Mouse (Mus musculus) brain, embryonic 18.5 days (tissue): ENCODE results near the gene Sun3.

Experiments
- DNase-seq: peaks from one replicate; pipeline ENCODE4 v3.0.0-alpha.2; 2012; ENCODE audit warnings: low read depth, low spot score

Sun3 gene

DNA sequence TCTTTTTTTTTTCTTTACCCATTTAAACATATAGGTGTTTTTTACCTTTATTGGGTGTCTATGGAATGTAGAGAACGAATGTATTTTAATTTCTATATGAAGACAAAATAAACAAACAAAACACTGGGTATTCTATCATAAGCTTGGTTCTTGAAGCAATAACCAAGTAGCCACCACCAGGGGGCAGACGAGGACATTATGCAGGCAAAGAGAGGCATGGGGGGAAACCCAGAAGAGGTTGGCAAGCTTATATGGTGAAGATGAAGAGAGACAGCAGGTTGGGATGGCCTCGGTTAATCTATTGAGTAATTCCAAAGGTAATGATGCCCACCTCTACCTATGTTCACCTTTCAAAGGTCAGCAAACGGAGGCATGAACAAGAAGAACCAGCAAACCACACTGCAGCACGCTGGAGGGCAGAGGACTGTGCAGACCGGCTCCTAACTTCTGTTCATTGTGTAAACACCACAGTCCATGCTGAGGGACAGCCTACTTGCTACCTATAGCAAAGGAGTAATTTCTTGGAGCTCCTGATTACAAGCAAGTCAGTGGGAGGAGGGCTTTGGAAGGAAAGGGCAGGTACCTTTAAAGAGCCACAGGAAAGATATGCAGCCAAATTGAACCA, 65.4 kb downstream of the Sun3 start:
- peak; percentile 34 for DNase-seq

- DNase-seq = no peak
These were observed 70.6 kb downstream of the Sun3 start for GRCm38 (mm10) chr11:8978154-8978553.

- DNase-seq = no peak
These were observed 75.6 kb downstream of the Sun3 start, which contains the start of gene Pkd1l1 for GRCm38 (mm10) chr11:8973166-8973565. Gene Pkd1l1 (minus strand): TSS chr11:8973266.

DNA sequence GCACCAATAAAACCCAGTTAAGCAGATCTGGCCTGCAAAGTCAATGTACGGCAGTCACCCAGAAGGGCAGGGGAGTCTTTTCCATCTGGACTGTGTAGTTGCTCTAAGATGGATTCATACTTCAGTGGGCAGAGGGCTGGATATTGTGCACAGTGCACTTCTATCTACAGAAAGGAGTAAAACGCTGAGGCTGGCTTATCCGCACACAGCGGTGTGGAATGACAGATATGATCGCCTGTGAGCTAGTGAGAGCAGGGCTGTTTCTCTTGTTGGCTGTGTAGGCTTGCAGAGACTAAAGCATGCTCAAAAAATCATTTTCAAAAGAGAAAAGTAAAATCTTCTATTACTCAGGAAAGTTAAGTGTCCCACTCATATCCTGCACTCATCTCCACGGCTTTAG, 76.7 kb downstream of the Sun3 start:
- no peak for DNase-seq

- DNase-seq = no peak
These were observed 78.3 kb downstream of the Sun3 start for GRCm38 (mm10) chr11:8970509-8970908.

DNA sequence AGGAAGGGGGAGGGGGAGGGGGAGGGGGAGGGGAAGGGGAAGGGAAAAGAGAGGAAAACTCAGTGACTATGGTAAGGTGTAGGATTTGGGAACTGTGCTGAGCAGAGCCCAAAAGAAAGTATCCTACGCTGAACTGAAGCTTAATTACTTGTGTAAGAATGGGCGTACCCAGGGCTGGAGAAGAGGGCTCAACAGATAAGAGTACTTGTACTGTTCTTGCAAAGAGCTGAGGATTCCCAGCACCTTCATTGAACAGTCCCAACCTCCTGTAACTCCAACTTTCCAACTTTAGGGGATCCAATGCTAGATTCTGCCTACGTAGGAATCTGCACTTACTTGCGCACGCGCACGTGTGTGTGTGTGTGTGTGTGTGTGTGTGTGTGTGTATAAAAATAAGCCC, 80.7 kb downstream of the Sun3 start:
- DNase-seq = no peak
